Mouse (Mus musculus): ENCODE data around the gene Pik3r5. TPM values are rescaled to one million over a fixed set of nuclear protein-coding genes. Genes with fewer than 3 reads are reported as not detected.

The Pik3r5 gene
- total and polyA plus RNA-seq, 3 experiments: 3.2 to 5.7 TPM; not detected in 1

DNA sequence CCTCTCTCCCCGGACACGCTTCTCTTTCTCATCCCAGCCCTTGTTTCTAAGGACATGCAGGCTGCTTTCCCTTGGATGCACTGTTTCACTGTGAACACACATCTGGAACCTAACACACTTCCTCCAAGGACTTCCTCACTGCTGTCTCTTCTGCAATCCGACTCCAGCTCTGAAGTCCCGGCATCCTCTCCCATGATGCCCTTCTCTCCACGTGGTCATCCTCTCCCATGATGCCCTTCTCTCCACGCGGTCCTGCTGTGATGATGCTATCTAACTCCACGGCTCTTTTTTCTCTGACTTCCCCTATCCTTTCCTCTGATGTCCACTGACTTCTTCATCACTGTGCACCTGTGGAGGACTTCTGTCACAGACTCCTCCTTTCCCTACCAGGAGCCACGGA, 8.2 kb downstream of the Pik3r5 start:
- H3K9ac ChIP-seq (ENCODE audit: control insufficient read depth, low read depth, low read length, poor library complexity, severe bottlenecking): no peak overlapping the region
- no peaks in the 10 kb centered on the region for H3K36me3 ChIP-seq (ENCODE audit: control insufficient read depth in 1 of 2, insufficient read depth in 2 of 2, low read length in 2 of 2)
- no peak for DNase-seq (ENCODE audit: low read depth, low spot score)
- H3K4me1 ChIP-seq (ENCODE audit: control insufficient read depth in 1 of 2, insufficient read depth in 2 of 2, low read length in 2 of 2): no peaks in the 10 kb centered on the region
- no peak overlapping the region for H3K4me3 ChIP-seq (ENCODE audit: control insufficient read depth in 1 of 2, insufficient read depth in 1 of 2, low read depth in 2 of 2, low read length in 2 of 2)
- TF ChIP-seq MAX (IDR thresholded peaks at IDR 0.05; ENCODE audit: low read length): no peak
- no peak overlapping the region for H3K27ac ChIP-seq (ENCODE audit: control insufficient read depth, low read depth, low read length)
- no peaks in the 10 kb centered on the region for H3K79me2 ChIP-seq (ENCODE audit: control insufficient read depth, insufficient read depth, low read length, poor library complexity)
- no peaks in the 10 kb centered on the region for H3K9me3 ChIP-seq (replicated peaks; ENCODE audit: insufficient read depth, low read length)
- H3K27me3 ChIP-seq (ENCODE audit: control insufficient read depth in 1 of 2, insufficient read depth in 2 of 2, low read length in 2 of 2): no peaks in the 10 kb centered on the region

DNA sequence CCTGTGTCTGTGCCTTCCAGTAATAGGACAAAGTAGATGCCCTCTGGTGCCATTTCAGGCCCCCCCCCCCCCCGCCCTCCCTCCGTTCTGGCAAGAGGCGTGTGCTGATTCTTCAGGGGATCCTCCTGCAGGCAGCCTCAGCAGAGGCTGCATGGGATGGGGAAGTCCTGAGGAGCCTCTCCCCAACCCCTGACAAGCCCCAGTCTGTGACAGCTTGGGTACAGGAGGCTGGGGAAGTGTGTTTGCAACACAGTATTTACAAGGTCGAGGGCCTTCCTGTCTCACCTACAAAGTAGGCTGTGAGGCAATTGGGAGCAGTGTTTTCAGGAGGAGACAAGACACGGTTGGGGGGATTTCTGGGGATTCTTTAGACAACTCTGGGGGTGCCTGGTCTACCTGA, 9.0 kb downstream of the Pik3r5 start:
- no peak for DNase-seq (ENCODE audit: low read depth, low spot score)
- TF ChIP-seq RAD21 (IDR thresholded peaks at IDR 0.05; ENCODE audit: low read depth, low read length) (no peak), POLR2A (IDR thresholded peaks at IDR 0.05; ENCODE audit: control insufficient read depth in 1 of 2, insufficient read depth in 1 of 2, low read depth in 1 of 2, low read length in 2 of 2, poor library complexity in 1 of 2) (no peak), BHLHE40 (IDR thresholded peaks at IDR 0.05; ENCODE audit: borderline replicate concordance, low read depth, low read length) (no peak), HCFC1 (IDR thresholded peaks at IDR 0.05; ENCODE audit: low read depth, low read length) (no peak), CTCF (IDR thresholded peaks at IDR 0.05 in 2 of 3, conservative IDR thresholded peaks at IDR 0.05 in 1 of 3; ENCODE audit: control insufficient read depth in 1 of 3, insufficient read depth in 1 of 3, low read depth in 2 of 3, low read length in 3 of 3, poor library complexity in 1 of 3, severe bottlenecking in 1 of 3) (no peak), GATA1 (IDR thresholded peaks at IDR 0.05; ENCODE audit: low read depth, low read length) (no peak), TBP (IDR thresholded peaks at IDR 0.05; ENCODE audit: low read depth, low read length) (no peak), NRF1 (IDR thresholded peaks at IDR 0.05; ENCODE audit: insufficient read depth, low read depth, low read length, poor library complexity, severe bottlenecking) (no peak), MAX (IDR thresholded peaks at IDR 0.05; ENCODE audit: low read length) (no peak), GABPA (IDR thresholded peaks at IDR 0.05; ENCODE audit: low read depth, low read length) (no peak), MEF2A (IDR thresholded peaks at IDR 0.05; ENCODE audit: extremely low read depth, insufficient replicate concordance, low read depth, low read length, poor library complexity, severe bottlenecking) (no peak), JUND (IDR thresholded peaks at IDR 0.05; ENCODE audit: low read depth, low read length) (no peak), MYB (IDR thresholded peaks at IDR 0.05; ENCODE audit: low read depth, low read length) (no peak), MYC (IDR thresholded peaks at IDR 0.05; ENCODE audit: low read depth, low read length) (no peak), UBTF (IDR thresholded peaks at IDR 0.05; ENCODE audit: borderline replicate concordance, insufficient read depth, low read depth, low read length) (no peak)
- H3K27me3 ChIP-seq (ENCODE audit: control insufficient read depth in 1 of 2, insufficient read depth in 2 of 2, low read length in 2 of 2): no peaks in the 10 kb centered on the region
- H3K27ac ChIP-seq (ENCODE audit: control insufficient read depth, low read depth, low read length): no peak overlapping the region
- H3K36me3 ChIP-seq (ENCODE audit: control insufficient read depth in 1 of 2, insufficient read depth in 2 of 2, low read length in 2 of 2): no peaks in the 10 kb centered on the region
- H3K9me3 ChIP-seq (replicated peaks; ENCODE audit: insufficient read depth, low read length): no peaks in the 10 kb centered on the region
- H3K4me3 ChIP-seq (ENCODE audit: control insufficient read depth in 1 of 2, insufficient read depth in 1 of 2, low read depth in 2 of 2, low read length in 2 of 2): no peak overlapping the region
- H3K9ac ChIP-seq (ENCODE audit: control insufficient read depth, low read depth, low read length, poor library complexity, severe bottlenecking): no peak overlapping the region
- no peaks in the 10 kb centered on the region for H3K4me1 ChIP-seq (ENCODE audit: control insufficient read depth in 1 of 2, insufficient read depth in 2 of 2, low read length in 2 of 2)
- H3K79me2 ChIP-seq (ENCODE audit: control insufficient read depth, insufficient read depth, low read length, poor library complexity): no peaks in the 10 kb centered on the region

DNA sequence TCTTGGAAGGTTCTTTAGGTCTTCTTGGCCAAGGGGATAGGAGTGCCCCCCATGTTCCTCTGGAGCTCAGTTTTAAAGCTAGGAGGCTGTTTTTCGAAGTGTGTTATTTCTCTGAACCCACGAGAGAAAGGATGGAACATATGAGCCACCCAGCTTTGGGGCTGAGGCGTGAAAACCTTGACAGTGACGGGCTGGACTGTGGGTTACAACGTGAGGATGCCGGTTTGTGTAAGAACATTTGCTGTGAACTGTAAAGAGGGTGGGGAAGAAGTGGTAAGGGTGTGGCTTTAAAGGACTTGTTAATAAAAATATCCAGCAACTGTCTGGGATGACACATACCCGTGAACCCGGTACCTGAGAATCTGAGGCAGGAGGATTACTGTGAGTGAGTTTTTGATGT, 10.4 kb downstream of the Pik3r5 start:
- no peak overlapping the region for H3K4me3 ChIP-seq (ENCODE audit: control insufficient read depth in 1 of 2, insufficient read depth in 1 of 2, low read depth in 2 of 2, low read length in 2 of 2)
- no peaks in the 10 kb centered on the region for H3K79me2 ChIP-seq (ENCODE audit: control insufficient read depth, insufficient read depth, low read length, poor library complexity)
- no peaks in the 10 kb centered on the region for H3K4me1 ChIP-seq (ENCODE audit: control insufficient read depth in 1 of 2, insufficient read depth in 2 of 2, low read length in 2 of 2)
- no peak overlapping the region for H3K9ac ChIP-seq (ENCODE audit: control insufficient read depth, low read depth, low read length, poor library complexity, severe bottlenecking)
- H3K27me3 ChIP-seq (ENCODE audit: control insufficient read depth in 1 of 2, insufficient read depth in 2 of 2, low read length in 2 of 2): no peaks in the 10 kb centered on the region
- no peak overlapping the region for H3K27ac ChIP-seq (ENCODE audit: control insufficient read depth, low read depth, low read length)
- H3K9me3 ChIP-seq (replicated peaks; ENCODE audit: insufficient read depth, low read length): no peaks in the 10 kb centered on the region
- TF ChIP-seq NRF1 (IDR thresholded peaks at IDR 0.05; ENCODE audit: insufficient read depth, low read depth, low read length, poor library complexity, severe bottlenecking) (no peak), ELF1 (IDR thresholded peaks at IDR 0.05; ENCODE audit: low read depth, low read length) (no peak)
- DNase-seq (ENCODE audit: low read depth, low spot score): no peak
- no peaks in the 10 kb centered on the region for H3K36me3 ChIP-seq (ENCODE audit: control insufficient read depth in 1 of 2, insufficient read depth in 2 of 2, low read length in 2 of 2)
